Mouse (Mus musculus): ENCODE data around the gene Csrnp2.

The Csrnp2 gene

GRCm38 (mm10) chr15:100473926-100474503 is 21.3 kb downstream of the Csrnp2 start:
- DNase-seq, result no peak

- DNase-seq, result no peak
Observed at GRCm38 (mm10) chr15:100470037-100470436, 25.3 kb downstream of the Csrnp2 start.

GRCm38 (mm10) chr15:100469189-100469545 is 26.1 kb downstream of the Csrnp2 start:
- no peak for DNase-seq

- DNase-seq, result peak; percentile 83
Observed at GRCm38 (mm10) chr15:100468295-100469188, 26.7 kb downstream of the Csrnp2 start, which contains the start of gene Letmd1. Letmd1 (plus strand) TSS chr15:100469023.

GRCm38 (mm10) chr15:100467738-100468137 is 27.6 kb downstream of the Csrnp2 start:
- DNase-seq, result no peak

- no peak for DNase-seq
Observed at GRCm38 (mm10) chr15:100465432-100465831, 29.9 kb downstream of the Csrnp2 start.

GRCm38 (mm10) chr15:100463712-100464111 is 31.6 kb downstream of the Csrnp2 start:
- DNase-seq, result peak; percentile 62

- no peak for DNase-seq
Observed at GRCm38 (mm10) chr15:100462086-100462485, 33.2 kb downstream of the Csrnp2 start.

- no peak for DNase-seq
Observed at GRCm38 (mm10) chr15:100461646-100462045, 33.6 kb downstream of the Csrnp2 start.

GRCm38 (mm10) chr15:100460942-100461341 is 34.3 kb downstream of the Csrnp2 start:
- no peak for DNase-seq

- DNase-seq, result peak; percentile 55
Observed at GRCm38 (mm10) chr15:100458055-100458454, 37.2 kb downstream of the Csrnp2 start.

GRCm38 (mm10) chr15:100457340-100457739 is 37.9 kb downstream of the Csrnp2 start:
- peak; percentile 70 for DNase-seq

- DNase-seq, result no peak
Observed at GRCm38 (mm10) chr15:100456356-100456991, 38.8 kb downstream of the Csrnp2 start.

GRCm38 (mm10) chr15:100452486-100452885 is 42.8 kb downstream of the Csrnp2 start:
- no peak for DNase-seq

- DNase-seq, result peak; percentile 36
Observed at GRCm38 (mm10) chr15:100451245-100451644, 44.0 kb downstream of the Csrnp2 start.

GRCm38 (mm10) chr15:100449495-100449894 is 45.8 kb downstream of the Csrnp2 start:
- no peak for DNase-seq

GRCm38 (mm10) chr15:100448572-100448971 is 46.7 kb downstream of the Csrnp2 start:
- no peak for DNase-seq

- no peak for DNase-seq
Observed at GRCm38 (mm10) chr15:100446887-100447286, 48.4 kb downstream of the Csrnp2 start.

- peak; percentile 75 for DNase-seq
Observed at GRCm38 (mm10) chr15:100443126-100443922, 52.0 kb downstream of the Csrnp2 start.

GRCm38 (mm10) chr15:100436518-100436917 is 58.8 kb downstream of the Csrnp2 start:
- DNase-seq, result no peak

- no peak for DNase-seq
Observed at GRCm38 (mm10) chr15:100436112-100436511, 59.2 kb downstream of the Csrnp2 start.

- DNase-seq, result no peak
Observed at GRCm38 (mm10) chr15:100433234-100433633, 62.1 kb downstream of the Csrnp2 start.

Measured in cerebellum, adult 8-10 months (tissue).